Mouse (Mus musculus) kidney, embryonic 16.5 days (tissue): ENCODE results near the gene 4930432K21Rik. TPM values are rescaled to one million over a fixed set of nuclear protein-coding genes. Genes with fewer than 3 reads are reported as not detected.

Source experiments
- ATAC-seq: fragments of 200-750 bp; cut with Nextera tagmentation; 2 replicates; pipeline ENCODE4 v1.8.0; 2017; ENCODE audit warnings: moderate TSS enrichment; ENCODE audit not compliant: low FRiP score, low TSS enrichment
- H3K27ac ChIP-seq: fragments of 300-500 bp; sonication (generic); 2 replicates; pipeline ENCODE4 v1.5.1; 2014; ENCODE audit warnings: low read length
- H3K27me3 ChIP-seq: fragments of 300-500 bp; sonication (generic); 2 replicates; pipeline ENCODE4 v1.6.1; 2014; ENCODE audit warnings: low read length, control low read depth, mixed read lengths; ENCODE audit not compliant: insufficient read depth
- H3K36me3 ChIP-seq: fragments of 300-500 bp; sonication (generic); 2 replicates; pipeline ENCODE4 v1.6.1; 2014; ENCODE audit warnings: low read length, control low read depth, mixed read lengths; ENCODE audit not compliant: insufficient read depth
- H3K4me1 ChIP-seq: fragments of 300-500 bp; sonication (generic); 2 replicates; pipeline ENCODE4 v1.6.1; 2014; ENCODE audit warnings: low read length, control low read depth, mixed read lengths; ENCODE audit not compliant: insufficient read depth
- H3K4me2 ChIP-seq: fragments of 300-500 bp; sonication (generic); replicated peaks from 2 replicates; pipeline ENCODE4 v1.6.1; 2014; ENCODE audit warnings: low read depth, low read length
- H3K4me3 ChIP-seq: fragments of 300-500 bp; sonication (generic); 2 replicates; pipeline ENCODE4 v1.5.1; 2014; ENCODE audit warnings: mild to moderate bottlenecking, low read length
- H3K9ac ChIP-seq: fragments of 300-500 bp; sonication (generic); replicated peaks from 2 replicates; pipeline ENCODE4 v1.6.1; 2014; ENCODE audit warnings: low read length
- H3K9me3 ChIP-seq: fragments of 300-500 bp; sonication (generic); 2 replicates; pipeline ENCODE4 v1.6.1; 2016; ENCODE audit warnings: low read length, control low read depth
- WGBS: fragments of 180-500 bp; shearing (Covaris S2); extraction: QIAGEN DNeasy Blood & Tissue Kit; methylation state at CpG from one replicate; pipeline ENCODE4 v1.1.7; 2014; 5-methylcytosine and 5-hydroxymethylcytosine counted together
- polyA plus RNA-seq: library from polyadenylated mRNA; unstranded; fragments of >200 nt; fragmentation: Nextera tagmentation; extraction: Ambion mirVana; gene quantifications from 2 replicates; pipeline ENCODE4 v1.2.1, GENCODE M21; 2015

Gene 4930432K21Rik
- polyA plus RNA-seq, 1 experiment from 2014 or later: 1.7 TPM

DNA sequence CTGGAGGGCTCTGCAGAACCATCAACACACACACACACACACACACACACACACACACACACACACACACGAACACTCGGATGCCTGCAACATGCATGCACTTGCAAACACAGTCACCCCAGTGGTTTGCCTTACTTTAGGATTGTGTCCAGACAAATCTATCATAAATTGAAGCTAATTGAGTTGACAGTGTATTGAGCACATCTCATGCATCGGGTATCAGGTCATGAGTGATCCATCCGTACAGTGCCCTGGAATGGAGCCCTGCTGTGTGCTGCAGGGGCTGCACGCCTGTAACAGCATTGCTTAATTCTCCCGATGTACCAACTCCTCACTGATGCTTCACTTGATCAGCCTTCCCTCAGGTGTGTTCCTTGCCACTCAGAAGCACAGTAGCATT is 32.2 kb upstream of the 4930432K21Rik start:
- Histone ChIP-seq H3K36me3 (no peaks in the 10 kb centered on the region), H3K27ac (no peak overlapping the region), H3K9ac (no peak overlapping the region), H3K27me3 (no peaks in the 10 kb centered on the region), H3K4me3 (no peak overlapping the region), H3K4me1 (no peaks in the 10 kb centered on the region), H3K4me2 (no peak overlapping the region), H3K9me3 (0 out of 2 replicates have a peak, but pooled peaks cover 5% of the 10 kb centered on the region)
- no peak for ATAC-seq
- WGBS: 87% methylated on average over 6 of the region's 6 CpGs

DNA sequence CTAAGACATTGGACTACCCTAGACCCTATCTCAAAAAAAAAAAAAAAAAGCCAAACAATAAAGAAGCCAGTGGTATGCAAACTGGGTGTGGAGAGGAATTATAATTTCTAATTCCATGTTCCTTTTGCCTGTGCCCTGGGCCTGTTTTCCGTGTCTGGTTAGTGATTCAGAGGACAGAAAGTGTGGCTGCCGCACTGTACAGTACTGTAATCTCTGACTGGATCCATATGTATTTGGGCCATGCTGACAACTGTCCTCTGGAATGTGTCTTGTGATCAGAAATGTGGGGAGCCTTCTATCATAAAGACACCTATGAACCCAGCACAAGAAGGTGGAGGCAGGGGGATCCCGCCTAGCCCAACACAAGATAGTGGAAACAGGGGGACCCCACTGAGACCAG is 25.7 kb upstream of the 4930432K21Rik start:
- Histone ChIP-seq H3K4me2 (no peak overlapping the region), H3K27me3 (no peaks in the 10 kb centered on the region), H3K9ac (no peak overlapping the region), H3K4me1 (no peaks in the 10 kb centered on the region), H3K36me3 (no peaks in the 10 kb centered on the region), H3K4me3 (no peak overlapping the region), H3K27ac (no peak overlapping the region), H3K9me3 (0 out of 2 replicates have a peak, but pooled peaks cover 5% of the 10 kb centered on the region)
- WGBS: 92% methylated on average over 3 of the region's 3 CpGs
- ATAC-seq: no peak

DNA sequence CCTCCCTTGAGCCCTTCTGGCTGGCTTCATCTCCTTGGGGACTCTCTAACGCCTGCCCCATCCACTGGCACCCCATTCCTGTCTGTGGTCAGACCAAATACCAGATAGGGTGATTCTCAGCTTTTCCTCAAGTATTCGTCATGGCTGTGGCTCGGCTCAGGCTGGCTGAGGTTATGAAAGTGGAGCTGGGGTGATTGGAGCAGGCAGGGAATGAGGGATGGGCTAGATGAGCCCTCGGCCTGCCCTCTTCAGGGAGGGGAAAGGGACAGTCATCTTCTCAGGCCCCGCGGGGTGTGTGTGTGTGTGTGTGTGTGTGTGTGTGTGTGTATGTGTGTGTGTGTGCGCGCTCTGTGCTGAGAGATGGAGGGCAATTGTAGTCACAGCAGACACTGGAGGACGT is 22.2 kb upstream of the 4930432K21Rik start, which contains the start of gene Podnl1:
Gene Podnl1, plus strand, starts transcription at position 334 of the 400 bp plus-strand sequence.
- 52% methylated on average over 9 of the region's 9 CpGs for WGBS
- H3K9me3 ChIP-seq: no peaks in the 10 kb centered on the region

DNA sequence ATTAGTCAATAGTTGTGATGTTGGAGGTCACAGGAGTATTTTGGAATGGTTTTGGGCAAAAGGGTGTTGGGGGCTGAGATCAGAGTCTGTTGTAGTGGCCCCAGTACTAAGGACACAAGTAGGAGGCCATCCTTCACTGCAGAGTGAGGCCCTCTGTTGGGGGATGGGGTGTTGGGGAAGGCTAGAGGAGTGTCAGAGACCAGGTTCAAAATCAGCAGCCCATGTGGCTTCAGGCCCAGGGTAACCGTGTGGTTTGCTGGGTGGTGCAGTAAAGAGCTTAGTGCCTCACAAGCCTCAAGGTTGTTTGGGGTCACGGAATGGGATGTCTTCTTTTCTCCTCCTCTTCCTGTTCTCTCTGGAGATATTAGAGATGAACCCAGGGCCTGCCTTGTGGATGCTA is 21.1 kb upstream of the 4930432K21Rik start:
- no peaks in the 10 kb centered on the region for H3K9me3 ChIP-seq
- peaks cover 6% of the 10 kb centered on the region; the same call in 1 of the 2 replicates for H3K4me1 ChIP-seq
- no peak overlapping the region for H3K9ac ChIP-seq
- no peaks in the 10 kb centered on the region for H3K36me3 ChIP-seq
- no peak overlapping the region for H3K27ac ChIP-seq
- H3K4me3 ChIP-seq: no peak overlapping the region
- no peak for ATAC-seq
- H3K4me2 ChIP-seq: no peak overlapping the region
- no peaks in the 10 kb centered on the region for H3K27me3 ChIP-seq
- 60% methylated on average over 2 of the region's 2 CpGs for WGBS

More for the DNA sequence above, 22.2 kb upstream of the 4930432K21Rik start, which contains the start of gene Podnl1:
- ATAC-seq: peak; percentile 56; the same call in 1 of the 2 replicates
- H3K4me2 ChIP-seq: no peak within 1 kb of the TSS
- no peaks in the 10 kb centered on the region for H3K27me3 ChIP-seq
- H3K4me3 ChIP-seq: no peak within 1 kb of the TSS
- peaks cover 6% of the 10 kb centered on the region; the same call in 1 of the 2 replicates for H3K4me1 ChIP-seq
- H3K9ac ChIP-seq: 0 out of 2 replicates have a peak within 1 kb of the TSS, but pooled peaks have one; percentile 15
- H3K27ac ChIP-seq: no peak within 1 kb of the TSS
- no peaks in the 10 kb centered on the region for H3K36me3 ChIP-seq

DNA sequence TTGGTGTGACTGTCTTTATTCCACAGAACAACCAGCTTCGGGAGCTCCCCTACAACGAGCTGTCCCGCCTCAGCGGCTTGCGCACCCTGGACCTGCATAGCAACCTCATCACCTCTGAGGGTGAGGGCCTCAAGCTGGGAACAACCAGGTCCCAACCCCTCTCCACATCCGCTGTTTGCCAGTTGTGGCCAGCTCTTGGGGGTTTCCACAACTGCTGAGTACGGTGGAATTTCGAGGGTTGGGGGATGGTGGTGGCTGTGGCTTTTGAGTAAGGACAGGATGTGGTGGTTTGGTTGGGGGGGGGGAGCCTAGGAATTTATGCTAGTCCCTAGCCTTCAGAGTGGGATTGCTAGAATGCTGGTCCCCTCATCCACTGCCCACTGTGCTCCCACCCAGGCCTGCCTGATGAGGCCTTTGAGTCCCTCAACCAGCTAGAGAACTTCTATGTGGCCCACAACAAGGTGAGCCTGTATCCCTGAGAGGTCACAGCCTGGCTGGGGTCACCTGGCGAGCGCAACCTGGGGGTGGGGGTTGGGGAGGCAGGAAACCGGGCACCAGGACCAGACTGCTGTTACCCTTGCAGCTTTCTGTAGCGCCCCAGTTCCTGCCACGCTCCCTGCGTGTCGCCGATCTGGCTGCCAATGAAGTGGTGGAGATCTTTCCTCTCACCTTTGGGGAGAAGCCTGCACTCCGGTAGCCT is 20.5 kb upstream of the 4930432K21Rik start:
- peaks cover 5% of the 10 kb centered on the region for H3K36me3 ChIP-seq
- H3K4me2 ChIP-seq: no peak overlapping the region
- H3K27ac ChIP-seq: no peak overlapping the region
- no peak for ATAC-seq
- no peaks in the 10 kb centered on the region for H3K9me3 ChIP-seq
- no peaks in the 10 kb centered on the region for H3K27me3 ChIP-seq
- WGBS: 63% methylated on average over 17 of the region's 17 CpGs
- peaks cover 6% of the 10 kb centered on the region; the same call in 1 of the 2 replicates for H3K4me1 ChIP-seq
- H3K4me3 ChIP-seq: no peak overlapping the region
- H3K9ac ChIP-seq: no peak overlapping the region

DNA sequence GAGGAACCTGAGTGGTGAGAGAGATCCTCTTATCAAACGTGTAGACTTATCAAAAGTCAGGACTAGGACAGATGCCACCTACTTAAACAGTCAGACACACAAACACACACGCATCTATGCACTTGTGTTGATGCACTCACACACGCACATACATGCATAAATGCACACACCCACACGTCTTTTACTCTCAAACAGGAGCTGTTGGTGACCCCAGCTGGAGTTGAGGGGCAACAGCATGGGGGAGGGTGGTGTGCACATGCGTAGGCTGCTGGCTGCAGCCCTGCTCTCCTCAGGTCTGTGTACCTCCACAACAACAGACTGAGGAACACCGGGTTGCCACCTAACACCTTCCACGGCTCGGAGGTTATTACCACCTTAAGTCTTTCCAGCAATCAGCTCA is 19.5 kb upstream of the 4930432K21Rik start:
- WGBS: 43% methylated on average over 8 of the region's 8 CpGs
- no peak overlapping the region for H3K27ac ChIP-seq
- H3K4me2 ChIP-seq: no peak overlapping the region
- no peaks in the 10 kb centered on the region for H3K27me3 ChIP-seq
- H3K4me1 ChIP-seq: peaks cover 6% of the 10 kb centered on the region; the same call in 1 of the 2 replicates
- H3K9me3 ChIP-seq: no peaks in the 10 kb centered on the region
- no peak overlapping the region for H3K4me3 ChIP-seq
- peak; percentile 25; the same call in 1 of the 2 replicates for ATAC-seq
- H3K9ac ChIP-seq: no peak overlapping the region
- peaks cover 13% of the 10 kb centered on the region for H3K36me3 ChIP-seq

DNA sequence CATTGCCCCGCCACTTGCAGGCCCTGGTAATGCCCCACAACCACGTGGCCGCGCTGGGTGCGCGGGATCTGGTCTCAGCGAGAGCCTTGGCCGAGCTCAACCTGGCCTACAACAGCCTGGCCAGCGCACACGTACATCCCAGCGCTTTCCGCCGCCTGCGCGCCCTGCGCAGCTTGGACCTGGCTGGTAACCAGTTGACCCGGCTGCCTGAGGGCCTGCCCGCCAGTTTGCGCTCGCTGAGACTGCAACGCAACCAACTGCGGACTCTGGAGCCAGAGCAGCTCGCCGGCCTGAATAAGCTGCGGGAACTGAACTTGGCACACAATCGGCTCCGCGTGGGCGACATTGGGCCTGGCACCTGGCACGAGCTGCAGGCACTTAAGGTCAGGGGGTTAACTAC is 17.0 kb upstream of the 4930432K21Rik start:
- H3K9ac ChIP-seq: no peak overlapping the region
- 45% methylated on average over 30 of the region's 30 CpGs for WGBS
- H3K36me3 ChIP-seq: peaks cover 35% of the 10 kb centered on the region
- H3K27ac ChIP-seq: no peak overlapping the region
- no peak overlapping the region for H3K4me2 ChIP-seq
- no peak overlapping the region for H3K4me3 ChIP-seq
- no peaks in the 10 kb centered on the region for H3K9me3 ChIP-seq
- peaks cover 6% of the 10 kb centered on the region; the same call in 1 of the 2 replicates for H3K4me1 ChIP-seq
- no peaks in the 10 kb centered on the region for H3K27me3 ChIP-seq
- peak; percentile 35; the same call in 1 of the 2 replicates for ATAC-seq

DNA sequence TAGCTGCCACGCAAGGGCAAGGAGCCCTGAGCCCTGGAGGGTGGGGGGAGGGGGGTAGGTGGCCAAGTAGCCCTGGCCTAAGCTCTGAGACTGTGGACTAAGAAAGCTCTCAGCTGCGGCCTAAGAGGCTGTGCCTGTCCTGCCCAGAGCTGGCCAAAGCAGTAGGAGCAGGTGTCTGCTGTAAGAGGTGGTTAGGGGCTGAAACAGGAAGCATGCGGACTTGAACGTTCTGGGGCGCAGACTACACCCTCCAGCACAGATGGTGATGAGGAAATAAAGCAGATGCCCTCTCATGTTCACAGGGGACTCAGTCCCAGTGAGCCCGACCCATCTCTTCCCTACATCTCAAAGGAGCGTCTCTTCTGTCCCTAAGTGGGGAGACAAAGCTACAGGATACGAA is 15.6 kb upstream of the 4930432K21Rik start:
- Histone ChIP-seq H3K36me3 (peaks cover 50% of the 10 kb centered on the region), H3K4me3 (no peak overlapping the region), H3K4me2 (no peak overlapping the region), H3K4me1 (peaks cover 5% of the 10 kb centered on the region; the same call in 1 of the 2 replicates), H3K9me3 (no peaks in the 10 kb centered on the region), H3K27me3 (no peaks in the 10 kb centered on the region), H3K9ac (no peak overlapping the region), H3K27ac (no peak overlapping the region)
- ATAC-seq: no peak
- WGBS: 91% methylated on average over 8 of the region's 8 CpGs

DNA sequence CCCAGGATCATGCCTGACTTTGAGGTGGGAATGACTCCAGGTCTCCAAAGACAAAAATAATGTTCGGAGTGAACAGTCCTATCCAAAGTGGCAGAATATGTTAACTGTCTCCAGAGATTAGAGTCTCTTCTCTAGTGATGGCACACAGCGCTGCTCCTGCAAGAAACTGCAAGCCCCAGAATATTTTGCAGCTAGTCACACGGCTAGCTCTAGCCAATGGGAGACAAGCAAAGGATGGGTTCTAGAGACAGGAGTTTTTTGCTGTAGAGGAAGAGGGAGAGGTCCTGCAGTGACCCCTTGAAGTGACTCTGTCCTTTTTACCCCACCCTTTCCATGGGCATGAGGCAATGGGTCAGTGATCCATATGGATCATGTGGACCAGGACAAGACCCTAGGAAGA is 10.0 kb upstream of the 4930432K21Rik start:
- Histone ChIP-seq H3K4me2 (no peak overlapping the region), H3K27ac (no peak overlapping the region), H3K4me3 (no peak overlapping the region), H3K27me3 (no peaks in the 10 kb centered on the region), H3K9me3 (no peaks in the 10 kb centered on the region), H3K4me1 (no peaks in the 10 kb centered on the region), H3K36me3 (peaks cover 89% of the 10 kb centered on the region), H3K9ac (no peak overlapping the region)
- 90% methylated on average over 3 of the region's 3 CpGs for WGBS
- ATAC-seq: no peak

DNA sequence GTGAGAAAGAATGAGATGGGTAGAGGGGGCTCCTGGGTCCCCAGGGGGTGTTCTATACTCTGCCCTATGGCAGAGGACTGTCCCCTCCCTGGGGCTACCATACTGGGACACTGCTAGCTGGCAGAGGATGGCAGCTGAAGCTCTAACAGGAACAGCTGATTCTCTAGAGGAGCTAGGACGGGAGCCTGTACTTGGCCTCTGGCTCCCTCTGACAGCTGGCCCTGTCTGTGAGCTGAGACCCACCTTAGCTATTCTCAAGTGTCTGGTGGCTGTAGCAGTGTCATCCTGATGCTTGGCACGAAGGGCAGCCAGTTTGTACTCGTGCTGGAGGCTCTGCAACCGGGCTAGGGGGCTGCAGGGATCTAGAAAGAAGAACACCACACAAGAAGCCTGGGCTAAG is 7.0 kb upstream of the 4930432K21Rik start:
- Histone ChIP-seq H3K4me3 (no peak overlapping the region), H3K9me3 (no peaks in the 10 kb centered on the region), H3K27ac (no peak overlapping the region), H3K9ac (no peak overlapping the region), H3K4me1 (no peaks in the 10 kb centered on the region), H3K27me3 (no peaks in the 10 kb centered on the region), H3K4me2 (no peak overlapping the region), H3K36me3 (peaks cover 79% of the 10 kb centered on the region)
- ATAC-seq: no peak
- whole genome bisulfite sequencing: 85% methylated on average over 4 of the region's 4 CpGs
